Mouse (Mus musculus): ENCODE data around the gene Pus7l. TPM values are rescaled to one million over a fixed set of nuclear protein-coding genes. Genes with fewer than 3 reads are reported as not detected.
A peak's percentile ranks its signal among the peaks of the same experiment; 100 is the strongest.

The Pus7l gene
- polyA plus RNA-seq, 1 experiment from 2014 or later, result 3.2 TPM

GRCm38 (mm10) chr15:94532306-94532705 lies 11.0 kb downstream of the Pus7l start:
- Histone ChIP-seq H3K4me1 (ENCODE audit: insufficient read depth, low read depth, low read length) (no peaks in the 10 kb centered on the region), H3K9me3 (ENCODE audit: low read length) (no peaks in the 10 kb centered on the region), H3K36me3 (ENCODE audit: insufficient read depth, low read length) (no peaks in the 10 kb centered on the region), H3K4me3 (ENCODE audit: low read depth, low read length) (no peak overlapping the region), H3K27me3 (replicated peaks; ENCODE audit: insufficient read depth, low read length) (no peaks in the 10 kb centered on the region), H3K9ac (replicated peaks; ENCODE audit: low read depth) (no peak overlapping the region), H3K4me2 (replicated peaks; ENCODE audit: low read depth, low read length) (no peak overlapping the region), H3K27ac (ENCODE audit: low read length) (no peak overlapping the region)
- DNase-seq (ENCODE audit: low spot score) (no peak), ATAC-seq (no peak)
- TF ChIP-seq EP300 (IDR thresholded peaks at IDR 0.05) (no peak), CTCF (IDR thresholded peaks at IDR 0.05) (no peak)
- 61% methylated on average over 5 of the region's 5 CpGs for WGBS

DNA sequence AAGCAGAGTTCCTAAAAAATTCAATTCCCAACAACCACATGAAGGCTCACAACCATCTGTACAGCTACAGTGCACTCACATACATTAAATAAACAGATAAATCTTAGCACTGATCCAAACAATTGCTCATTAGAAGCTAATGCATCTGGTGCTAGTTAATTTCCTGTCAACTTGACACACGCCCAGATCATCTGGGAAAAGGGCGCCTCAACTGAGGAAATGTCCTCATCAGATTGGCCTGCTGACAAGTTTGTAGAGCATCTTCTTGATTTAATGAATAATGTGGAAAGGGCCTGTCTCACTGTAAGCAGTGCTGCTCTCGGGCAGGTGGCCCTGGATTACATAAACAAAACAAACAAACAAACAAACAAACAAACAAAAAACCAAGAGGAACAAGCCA lies 12.8 kb downstream of the Pus7l start:
- H3K4me1 ChIP-seq (ENCODE audit: insufficient read depth, low read depth, low read length), result no peaks in the 10 kb centered on the region
- no peak overlapping the region for H3K4me2 ChIP-seq (replicated peaks; ENCODE audit: low read depth, low read length)
- no peak overlapping the region for H3K9ac ChIP-seq (replicated peaks; ENCODE audit: low read depth)
- no peaks in the 10 kb centered on the region for H3K27me3 ChIP-seq (replicated peaks; ENCODE audit: insufficient read depth, low read length)
- no peaks in the 10 kb centered on the region for H3K9me3 ChIP-seq (ENCODE audit: low read length)
- TF ChIP-seq CTCF (IDR thresholded peaks at IDR 0.05) (no peak), EP300 (IDR thresholded peaks at IDR 0.05) (peak; percentile 18; the same call in 1 of the 2 replicates)
- WGBS, result 61% methylated on average over 3 of the region's 3 CpGs
- no peak overlapping the region for H3K27ac ChIP-seq (ENCODE audit: low read length)
- no peak overlapping the region for H3K4me3 ChIP-seq (ENCODE audit: low read depth, low read length)
- DNase-seq (ENCODE audit: low spot score) (peak; percentile 41), ATAC-seq (peak; percentile 56)
- 0 out of 2 replicates have a peak, but pooled peaks cover 5% of the 10 kb centered on the region for H3K36me3 ChIP-seq (ENCODE audit: insufficient read depth, low read length)

- Histone ChIP-seq H3K4me3 (ENCODE audit: low read depth, low read length) (no peak overlapping the region), H3K4me2 (replicated peaks; ENCODE audit: low read depth, low read length) (no peak overlapping the region), H3K9ac (replicated peaks; ENCODE audit: low read depth) (no peak overlapping the region), H3K27me3 (replicated peaks; ENCODE audit: insufficient read depth, low read length) (no peaks in the 10 kb centered on the region), H3K27ac (ENCODE audit: low read length) (no peak overlapping the region), H3K9me3 (ENCODE audit: low read length) (no peaks in the 10 kb centered on the region), H3K36me3 (ENCODE audit: insufficient read depth, low read length) (0 out of 2 replicates have a peak, but pooled peaks cover 5% of the 10 kb centered on the region), H3K4me1 (ENCODE audit: insufficient read depth, low read depth, low read length) (no peaks in the 10 kb centered on the region)
- no peak for ATAC-seq
- TF ChIP-seq CTCF (IDR thresholded peaks at IDR 0.05) (no peak), EP300 (IDR thresholded peaks at IDR 0.05) (no peak)
- DNase-seq (ENCODE audit: low spot score), result no peak
- WGBS, result 83% methylated on average over 12 of the region's 12 CpGs
These were observed 18.4 kb downstream of the Pus7l start for GRCm38 (mm10) chr15:94524956-94525355.

DNA sequence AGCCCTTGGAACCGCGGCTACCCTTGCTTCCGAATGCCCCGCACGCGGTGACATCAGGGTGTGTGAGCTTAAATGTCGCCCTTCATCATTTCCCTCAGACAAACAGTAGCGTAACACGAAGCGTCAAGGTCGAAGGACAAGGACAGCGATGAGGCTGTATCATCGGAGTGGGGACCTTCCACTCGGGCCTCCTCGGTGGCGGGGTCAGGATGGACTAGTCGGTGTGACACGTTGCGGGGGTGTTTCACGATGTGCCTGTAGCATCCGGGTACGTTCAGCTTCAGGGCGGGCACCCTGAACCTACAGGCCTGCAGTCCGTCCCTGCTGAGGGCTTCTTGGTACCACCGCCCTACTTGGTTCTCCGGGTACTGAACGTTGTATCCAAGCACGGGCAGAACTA lies 20.1 kb downstream of the Pus7l start:
- Histone ChIP-seq H3K9me3 (ENCODE audit: low read length) (no peaks in the 10 kb centered on the region), H3K4me2 (replicated peaks; ENCODE audit: low read depth, low read length) (no peak overlapping the region), H3K27me3 (replicated peaks; ENCODE audit: insufficient read depth, low read length) (no peaks in the 10 kb centered on the region), H3K4me1 (ENCODE audit: insufficient read depth, low read depth, low read length) (no peaks in the 10 kb centered on the region), H3K9ac (replicated peaks; ENCODE audit: low read depth) (no peak overlapping the region), H3K4me3 (ENCODE audit: low read depth, low read length) (no peak overlapping the region), H3K36me3 (ENCODE audit: insufficient read depth, low read length) (0 out of 2 replicates have a peak, but pooled peaks cover 5% of the 10 kb centered on the region), H3K27ac (ENCODE audit: low read length) (no peak overlapping the region)
- ATAC-seq (no peak), DNase-seq (ENCODE audit: low spot score) (no peak)
- TF ChIP-seq EP300 (IDR thresholded peaks at IDR 0.05) (no peak), CTCF (IDR thresholded peaks at IDR 0.05) (no peak)
- 84% methylated on average over 28 of the region's 28 CpGs for WGBS

GRCm38 (mm10) chr15:94520959-94521358 lies 22.4 kb downstream of the Pus7l start:
- ATAC-seq, result no peak
- no peak overlapping the region for H3K9ac ChIP-seq (replicated peaks; ENCODE audit: low read depth)
- DNase-seq (ENCODE audit: low spot score), result no peak
- H3K27me3 ChIP-seq (replicated peaks; ENCODE audit: insufficient read depth, low read length), result no peaks in the 10 kb centered on the region
- no peak overlapping the region for H3K27ac ChIP-seq (ENCODE audit: low read length)
- no peaks in the 10 kb centered on the region for H3K36me3 ChIP-seq (ENCODE audit: insufficient read depth, low read length)
- TF ChIP-seq EP300 (IDR thresholded peaks at IDR 0.05), result no peak
- no peak for TF ChIP-seq CTCF (IDR thresholded peaks at IDR 0.05)
- H3K4me1 ChIP-seq (ENCODE audit: insufficient read depth, low read depth, low read length), result no peaks in the 10 kb centered on the region
- WGBS, result 75% methylated on average over 5 of the region's 5 CpGs
- no peak overlapping the region for H3K4me3 ChIP-seq (ENCODE audit: low read depth, low read length)
- H3K4me2 ChIP-seq (replicated peaks; ENCODE audit: low read depth, low read length), result no peak overlapping the region
- H3K9me3 ChIP-seq (ENCODE audit: low read length), result no peaks in the 10 kb centered on the region

- DNase-seq (ENCODE audit: low spot score) (peak; percentile 89), ATAC-seq (no peak)
- WGBS, result 32% methylated on average over 9 of the region's 9 CpGs
- H3K4me3 ChIP-seq (ENCODE audit: low read depth, low read length), result no peak overlapping the region
- no peak overlapping the region for H3K9ac ChIP-seq (replicated peaks; ENCODE audit: low read depth)
- H3K36me3 ChIP-seq (ENCODE audit: insufficient read depth, low read length), result no peaks in the 10 kb centered on the region
- H3K27ac ChIP-seq (ENCODE audit: low read length), result no peak overlapping the region
- H3K4me2 ChIP-seq (replicated peaks; ENCODE audit: low read depth, low read length), result no peak overlapping the region
- TF ChIP-seq EP300 (IDR thresholded peaks at IDR 0.05) (no peak), CTCF (IDR thresholded peaks at IDR 0.05) (peak; percentile 83)
- H3K4me1 ChIP-seq (ENCODE audit: insufficient read depth, low read depth, low read length), result no peaks in the 10 kb centered on the region
- H3K9me3 ChIP-seq (ENCODE audit: low read length), result no peaks in the 10 kb centered on the region
- no peaks in the 10 kb centered on the region for H3K27me3 ChIP-seq (replicated peaks; ENCODE audit: insufficient read depth, low read length)
These were observed 23.0 kb downstream of the Pus7l start for GRCm38 (mm10) chr15:94520205-94520900.
